Mouse (Mus musculus) neural tube, embryonic 11.5 days (tissue): ENCODE results near the gene Agbl4. TPM values are rescaled to one million over a fixed set of nuclear protein-coding genes. Genes with fewer than 3 reads are reported as not detected.
A peak's percentile ranks its signal among the peaks of the same experiment; 100 is the strongest.

Experiments
- ATAC-seq: fragments of 200-750 bp; cut with Nextera tagmentation; 2 replicates; pipeline ENCODE4 v1.8.0; 2017; ENCODE audit warnings: moderate number of reproducible peaks, mild to moderate bottlenecking, moderate TSS enrichment, moderate library complexity; ENCODE audit not compliant: insufficient read depth, low FRiP score, low TSS enrichment
- DNase-seq: peaks from one replicate; pipeline ENCODE4 v3.0.0-alpha.2; 2015; ENCODE audit warnings: low spot score
- H3K27ac ChIP-seq: fragments of 300-500 bp; sonication (generic); 2 replicates; pipeline ENCODE4 v1.5.1; 2014; ENCODE audit warnings: low read depth, mild to moderate bottlenecking, low read length
- H3K27me3 ChIP-seq: fragments of 300-500 bp; sonication (generic); 2 replicates; pipeline ENCODE4 v1.6.1; 2014; ENCODE audit warnings: mild to moderate bottlenecking, low read length, mixed read lengths; ENCODE audit not compliant: control insufficient read depth, insufficient read depth
- H3K36me3 ChIP-seq: fragments of 300-500 bp; sonication (generic); 2 replicates; pipeline ENCODE4 v1.6.1; 2014; ENCODE audit warnings: mild to moderate bottlenecking, low read length, moderate library complexity, mixed read lengths; ENCODE audit not compliant: control insufficient read depth, insufficient read depth
- H3K4me1 ChIP-seq: fragments of 300-500 bp; sonication (generic); 2 replicates; pipeline ENCODE4 v1.6.1; 2014; ENCODE audit warnings: low read length, mixed read lengths; ENCODE audit not compliant: control insufficient read depth, insufficient read depth
- H3K4me2 ChIP-seq: fragments of 300-500 bp; sonication (generic); 2 replicates; pipeline ENCODE4 v1.6.1; 2014; ENCODE audit warnings: low read depth, mild to moderate bottlenecking, moderate library complexity
- H3K4me3 ChIP-seq: fragments of 300-500 bp; sonication (generic); 2 replicates; pipeline ENCODE4 v1.5.1; 2014; ENCODE audit warnings: low read depth, low read length
- H3K9ac ChIP-seq: fragments of 300-500 bp; sonication (generic); 2 replicates; pipeline ENCODE4 v1.6.1; 2014; ENCODE audit warnings: mild to moderate bottlenecking, low read length
- H3K9me3 ChIP-seq: fragments of 300-500 bp; sonication (generic); 2 replicates; pipeline ENCODE4 v1.6.1; 2016; ENCODE audit warnings: low read length; ENCODE audit not compliant: control insufficient read depth
- WGBS: fragments of 180-500 bp; shearing (Covaris S2); extraction: QIAGEN DNeasy Blood & Tissue Kit; methylation state at CpG from one replicate; pipeline ENCODE4 v1.1.7; 2014; 5-methylcytosine and 5-hydroxymethylcytosine counted together
- polyA plus RNA-seq: library from polyadenylated mRNA; unstranded; fragments of >200 nt; fragmentation: Nextera tagmentation; extraction: Ambion mirVana; gene quantifications from 2 replicates; pipeline ENCODE4 v1.2.1, GENCODE M21; 2014

Gene Agbl4
- polyA plus RNA-seq, 1 experiment from 2014 or later: 1.1 TPM

DNA sequence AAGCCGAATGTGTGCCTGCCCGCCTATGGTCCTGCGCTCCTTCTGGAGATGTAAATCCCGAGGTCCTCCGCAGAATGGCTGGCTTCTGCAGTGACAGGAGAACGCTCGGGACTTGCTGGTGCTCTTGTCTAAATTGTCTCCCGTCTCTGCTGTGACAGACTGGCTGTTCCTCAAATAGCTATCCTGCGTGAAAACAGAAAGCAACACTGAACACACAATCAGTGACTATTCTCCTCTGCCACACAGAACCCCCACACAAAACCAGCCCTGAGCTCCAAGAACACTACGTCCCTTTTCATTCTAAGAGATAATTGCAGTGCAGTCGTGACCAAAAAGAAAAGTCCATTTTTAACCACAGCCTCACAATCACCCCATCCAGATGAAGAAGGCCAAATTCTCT is 929.6 kb downstream of the Agbl4 start:
- DNase-seq (no peak), ATAC-seq (no peak)
- H3K27me3 ChIP-seq: no peaks in the 10 kb centered on the region
- no peaks in the 10 kb centered on the region for H3K9me3 ChIP-seq
- WGBS: 79% methylated on average over 11 of the region's 11 CpGs
- no peak overlapping the region for H3K4me2 ChIP-seq
- H3K4me3 ChIP-seq: no peak overlapping the region
- no peak overlapping the region for H3K9ac ChIP-seq
- H3K36me3 ChIP-seq: no peaks in the 10 kb centered on the region
- H3K27ac ChIP-seq: no peak overlapping the region
- no peaks in the 10 kb centered on the region for H3K4me1 ChIP-seq

DNA sequence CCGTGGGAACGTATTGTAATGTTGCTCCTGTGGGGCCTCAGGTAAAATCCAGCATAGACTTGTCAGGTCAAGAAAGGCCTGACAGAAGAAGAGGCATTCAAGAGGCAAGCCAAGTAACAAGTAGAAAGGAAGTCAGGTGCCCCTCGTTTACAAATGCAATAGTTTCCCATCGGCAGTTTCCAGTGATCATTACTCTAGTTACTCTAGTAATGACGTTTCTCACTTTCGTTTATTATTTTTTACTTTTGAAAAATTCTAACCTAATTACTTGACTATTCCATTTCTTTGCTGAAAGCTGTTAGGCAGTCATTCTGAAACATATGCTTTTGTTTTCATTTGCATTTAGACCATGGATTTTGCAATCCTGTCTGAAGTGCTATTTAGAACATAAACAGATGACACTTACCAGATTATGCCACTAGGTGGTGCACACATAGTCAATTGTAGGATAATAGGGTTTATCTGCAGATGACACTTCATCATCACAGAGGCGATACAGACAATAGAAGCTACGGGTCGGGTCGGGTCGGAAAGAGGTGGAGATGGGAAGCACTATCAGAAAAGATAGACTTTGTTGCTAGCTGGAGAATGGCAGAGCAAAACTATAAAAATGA is 930.4 kb downstream of the Agbl4 start:
- Histone ChIP-seq H3K4me1 (no peaks in the 10 kb centered on the region), H3K27me3 (no peaks in the 10 kb centered on the region), H3K9ac (no peak overlapping the region), H3K9me3 (no peaks in the 10 kb centered on the region), H3K4me2 (no peak overlapping the region), H3K27ac (no peak overlapping the region), H3K4me3 (no peak overlapping the region), H3K36me3 (no peaks in the 10 kb centered on the region)
- ATAC-seq: peak; percentile 41; the same call in 1 of the 2 replicates
- no peak for DNase-seq
- 72% methylated on average over 11 of the region's 11 CpGs for WGBS

- Histone ChIP-seq H3K36me3 (no peaks in the 10 kb centered on the region), H3K4me3 (no peak overlapping the region), H3K27ac (no peak overlapping the region), H3K4me2 (no peak overlapping the region), H3K9ac (no peak overlapping the region), H3K4me1 (no peaks in the 10 kb centered on the region), H3K9me3 (no peaks in the 10 kb centered on the region), H3K27me3 (no peaks in the 10 kb centered on the region)
- DNase-seq (no peak), ATAC-seq (no peak)
- WGBS: 70% methylated on average over 4 of the region's 4 CpGs
These were observed 932.0 kb downstream of the Agbl4 start for GRCm38 (mm10) chr4:111329501-111329900.

DNA sequence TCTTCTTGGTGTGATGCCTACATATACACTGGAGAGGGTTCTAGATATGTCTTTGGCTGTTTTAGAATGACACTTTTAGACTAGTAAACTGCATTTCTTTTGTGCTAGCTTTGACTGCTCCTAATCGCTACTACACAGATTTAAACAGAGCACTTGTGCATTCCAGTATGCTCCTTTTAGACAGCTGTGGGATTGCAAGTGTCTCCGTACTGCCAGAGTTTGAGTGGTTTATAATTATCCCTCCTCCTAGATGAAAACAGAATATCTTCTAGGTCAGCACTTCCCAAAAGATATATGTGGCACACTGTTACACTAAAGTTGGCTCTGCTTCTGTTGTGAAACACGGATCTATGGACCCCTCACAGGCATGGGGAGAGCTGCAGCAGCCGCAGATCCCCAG is 935.4 kb downstream of the Agbl4 start:
- Histone ChIP-seq H3K27ac (no peak overlapping the region), H3K9ac (no peak overlapping the region), H3K9me3 (no peaks in the 10 kb centered on the region), H3K4me1 (no peaks in the 10 kb centered on the region), H3K36me3 (no peaks in the 10 kb centered on the region), H3K27me3 (no peaks in the 10 kb centered on the region), H3K4me2 (no peak overlapping the region), H3K4me3 (no peak overlapping the region)
- whole genome bisulfite sequencing: 89% methylated on average over 4 of the region's 4 CpGs
- no peak for DNase-seq
- ATAC-seq: no peak

DNA sequence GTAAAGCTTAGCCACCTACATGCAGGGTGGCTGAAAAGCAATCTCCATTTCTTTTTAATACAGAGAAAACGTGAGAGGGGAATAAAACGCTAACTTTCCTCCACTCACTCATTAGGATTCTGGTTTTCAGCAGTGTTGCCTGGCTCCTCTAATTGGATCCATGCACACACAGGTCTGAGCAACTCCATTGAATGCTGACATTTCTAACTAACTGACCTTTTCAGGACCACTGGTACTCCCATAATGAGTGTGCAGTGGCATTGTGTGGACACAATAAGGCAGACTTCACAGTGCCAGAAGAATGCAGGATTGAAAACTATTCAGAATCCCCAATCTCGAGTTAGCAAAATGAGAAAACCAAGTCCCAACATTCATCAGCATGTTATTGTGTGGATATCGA is 952.5 kb downstream of the Agbl4 start:
- WGBS: 39% methylated on average over 4 of the region's 4 CpGs
- peak; percentile 70; the same call in 1 of the 2 replicates for ATAC-seq
- H3K9ac ChIP-seq: no peak overlapping the region

DNA sequence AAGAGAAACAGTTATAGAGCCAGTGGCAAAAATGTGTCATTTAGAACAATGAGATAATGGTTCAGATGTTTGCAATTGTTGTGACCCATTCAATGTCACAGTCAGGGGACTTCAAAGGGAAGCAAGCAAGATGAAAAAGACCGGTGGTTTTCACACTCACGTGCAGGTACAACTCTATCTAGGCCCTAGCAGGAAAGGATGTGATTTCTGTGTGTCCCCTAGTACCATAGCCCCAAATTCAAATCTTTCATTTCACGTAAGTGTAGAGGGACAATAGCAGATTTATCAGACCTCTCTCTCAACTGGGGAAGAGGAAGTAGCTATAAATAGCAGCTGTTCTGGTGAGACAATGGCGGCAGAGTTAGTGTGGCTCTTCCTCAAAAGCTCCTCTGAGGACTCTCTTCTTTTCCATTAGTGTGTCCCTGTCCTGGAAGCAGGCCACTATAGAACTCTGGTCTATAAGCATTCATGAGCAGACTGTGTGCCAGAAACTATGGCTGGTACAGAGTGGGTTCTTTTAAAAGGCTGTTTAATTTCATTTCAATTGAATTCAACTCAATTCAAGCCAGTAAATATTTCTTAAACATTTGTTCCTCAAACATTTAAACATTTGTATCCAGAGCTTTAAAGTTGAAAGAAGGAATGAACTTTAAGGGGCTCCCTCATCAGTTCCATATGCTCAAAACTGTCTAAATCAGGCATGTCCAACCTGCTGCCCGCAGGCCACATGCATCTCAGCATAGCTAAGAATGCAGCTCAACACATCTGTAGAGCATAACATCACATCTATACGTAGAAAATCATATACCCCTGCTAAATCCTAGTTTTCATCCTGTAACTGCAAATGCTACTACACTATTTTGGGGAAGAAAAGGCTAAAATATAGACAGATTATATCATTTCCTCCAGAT is 953.4 kb downstream of the Agbl4 start:
- Histone ChIP-seq H3K36me3 (no peaks in the 10 kb centered on the region), H3K4me3 (no peak overlapping the region), H3K27ac (no peak overlapping the region), H3K4me2 (no peak overlapping the region), H3K9me3 (no peaks in the 10 kb centered on the region), H3K27me3 (no peaks in the 10 kb centered on the region), H3K9ac (no peak overlapping the region), H3K4me1 (peaks cover 3% of the 10 kb centered on the region; the same call in 1 of the 2 replicates)
- ATAC-seq (no peak), DNase-seq (no peak)
- WGBS: 44% methylated on average over 6 of the region's 6 CpGs

More for the DNA sequence above, 952.5 kb downstream of the Agbl4 start:
- no peak for DNase-seq
- H3K9me3 ChIP-seq: no peaks in the 10 kb centered on the region
- H3K27me3 ChIP-seq: no peaks in the 10 kb centered on the region
- no peaks in the 10 kb centered on the region for H3K36me3 ChIP-seq
- no peak overlapping the region for H3K27ac ChIP-seq
- no peak overlapping the region for H3K4me3 ChIP-seq
- H3K4me2 ChIP-seq: no peak overlapping the region
- H3K4me1 ChIP-seq: peaks cover 3% of the 10 kb centered on the region; the same call in 1 of the 2 replicates

- Histone ChIP-seq H3K4me2 (no peak overlapping the region), H3K9ac (no peak overlapping the region), H3K27me3 (no peaks in the 10 kb centered on the region), H3K4me1 (peaks cover 13% of the 10 kb centered on the region), H3K36me3 (no peaks in the 10 kb centered on the region), H3K4me3 (no peak overlapping the region), H3K27ac (no peak overlapping the region), H3K9me3 (no peaks in the 10 kb centered on the region)
- no peak for DNase-seq
- peak; percentile 61; the same call in 1 of the 2 replicates for ATAC-seq
- 32% methylated on average over 4 of the region's 4 CpGs for WGBS
These were observed 959.2 kb downstream of the Agbl4 start for GRCm38 (mm10) chr4:111356584-111357115.

GRCm38 (mm10) chr4:111357176-111357575 is 959.7 kb downstream of the Agbl4 start:
- H3K9me3 ChIP-seq: no peaks in the 10 kb centered on the region
- no peak overlapping the region for H3K4me3 ChIP-seq
- 25% methylated on average over 3 of the region's 3 CpGs for WGBS
- H3K27me3 ChIP-seq: no peaks in the 10 kb centered on the region
- DNase-seq (no peak), ATAC-seq (peak; percentile 75)
- H3K9ac ChIP-seq: no peak overlapping the region
- no peaks in the 10 kb centered on the region for H3K36me3 ChIP-seq
- H3K27ac ChIP-seq: no peak overlapping the region
- H3K4me1 ChIP-seq: peaks cover 13% of the 10 kb centered on the region
- H3K4me2 ChIP-seq: no peak overlapping the region
